Mouse (Mus musculus): ENCODE measurements around the gene Cxcl1. TPM values are rescaled to one million over a fixed set of nuclear protein-coding genes. Genes with fewer than 3 reads are reported as not detected.

Cxcl1 gene
- total and polyA plus RNA-seq, 2 experiments from 2014 or later: 0.48 TPM; not detected in 1

- no peaks in the 10 kb centered on the region for H3K36me3 ChIP-seq (ENCODE audit: insufficient read depth)
- no peaks in the 10 kb centered on the region for H3K4me1 ChIP-seq (ENCODE audit: insufficient read depth)
- no peak overlapping the region for H3K9ac ChIP-seq
- no peak overlapping the region for H3K4me3 ChIP-seq (ENCODE audit: low read depth, low read length)
- TF ChIP-seq CTCF (IDR thresholded peaks at IDR 0.05; ENCODE audit: low read depth): no peak
- H3K4me2 ChIP-seq (ENCODE audit: low read depth): no peak overlapping the region
- ATAC-seq (peak; percentile 27; the same call in 1 of the 2 replicates), DNase-seq (no peak)
- no peak overlapping the region for H3K27ac ChIP-seq (ENCODE audit: low read depth, low read length)
- no peaks in the 10 kb centered on the region for H3K27me3 ChIP-seq (ENCODE audit: insufficient read depth, low read length)
- no peaks in the 10 kb centered on the region for H3K9me3 ChIP-seq (ENCODE audit: low read length)
- WGBS: 57% methylated on average over 2 of the region's 2 CpGs
Measured at GRCm38 (mm10) chr5:90884628-90885242, 6.3 kb upstream of the Cxcl1 start.

GRCm38 (mm10) chr5:90888661-90889060, 2.4 kb upstream of the Cxcl1 start:
- no peak for ATAC-seq
- no peak for DNase-seq
- Histone ChIP-seq H3K4me3 (ENCODE audit: low read depth, low read length) (no peak overlapping the region), H3K4me2 (ENCODE audit: low read depth) (no peak overlapping the region), H3K36me3 (ENCODE audit: insufficient read depth) (no peaks in the 10 kb centered on the region), H3K4me1 (ENCODE audit: insufficient read depth) (no peaks in the 10 kb centered on the region), H3K9me3 (ENCODE audit: low read length) (no peaks in the 10 kb centered on the region), H3K27me3 (ENCODE audit: insufficient read depth, low read length) (no peaks in the 10 kb centered on the region), H3K9ac (no peak overlapping the region), H3K27ac (ENCODE audit: low read depth, low read length) (no peak overlapping the region)
- WGBS: 64% methylated on average over 5 of the region's 5 CpGs
- TF ChIP-seq CTCF (IDR thresholded peaks at IDR 0.05; ENCODE audit: low read depth): no peak

- TF ChIP-seq CTCF (IDR thresholded peaks at IDR 0.05; ENCODE audit: low read depth): 0 out of 2 replicates have a peak, but pooled peaks have one; percentile 21
- 29% methylated on average over 10 of the region's 10 CpGs for WGBS
- ATAC-seq: peak; percentile 25; the same call in 1 of the 2 replicates
Measured at GRCm38 (mm10) chr5:90891464-90891813, 398 bp downstream of the Cxcl1 start.

GRCm38 (mm10) chr5:90894231-90894630, 3.2 kb downstream of the Cxcl1 start:
- H3K9ac ChIP-seq: no peak overlapping the region
- no peak for ATAC-seq

More at GRCm38 (mm10) chr5:90891464-90891813, 398 bp downstream of the Cxcl1 start:
- no peak for DNase-seq
- Histone ChIP-seq H3K36me3 (ENCODE audit: insufficient read depth) (no peaks in the 10 kb centered on the region), H3K9ac (peak overlapping the region; percentile 49), H3K4me1 (ENCODE audit: insufficient read depth) (no peaks in the 10 kb centered on the region), H3K9me3 (ENCODE audit: low read length) (no peaks in the 10 kb centered on the region), H3K27me3 (ENCODE audit: insufficient read depth, low read length) (no peaks in the 10 kb centered on the region), H3K27ac (ENCODE audit: low read depth, low read length) (no peak overlapping the region), H3K4me2 (ENCODE audit: low read depth) (peak overlapping the region; percentile 93), H3K4me3 (ENCODE audit: low read depth, low read length) (peak overlapping the region; percentile 46)

GRCm38 (mm10) chr5:90897429-90897828, 6.4 kb downstream of the Cxcl1 start:
- WGBS: 74% methylated on average over 3 of the region's 3 CpGs
- no peak for ATAC-seq

More at GRCm38 (mm10) chr5:90894231-90894630, 3.2 kb downstream of the Cxcl1 start:
- DNase-seq: no peak
- Histone ChIP-seq H3K4me1 (ENCODE audit: insufficient read depth) (no peaks in the 10 kb centered on the region), H3K27ac (ENCODE audit: low read depth, low read length) (no peak overlapping the region), H3K27me3 (ENCODE audit: insufficient read depth, low read length) (no peaks in the 10 kb centered on the region), H3K4me2 (ENCODE audit: low read depth) (no peak overlapping the region), H3K9me3 (ENCODE audit: low read length) (no peaks in the 10 kb centered on the region), H3K36me3 (ENCODE audit: insufficient read depth) (no peaks in the 10 kb centered on the region), H3K4me3 (ENCODE audit: low read depth, low read length) (no peak overlapping the region)
- no peak for TF ChIP-seq CTCF (IDR thresholded peaks at IDR 0.05; ENCODE audit: low read depth)
- 79% methylated on average over 8 of the region's 8 CpGs for WGBS

GRCm38 (mm10) chr5:90899308-90899707, 8.3 kb downstream of the Cxcl1 start:
- Histone ChIP-seq H3K36me3 (ENCODE audit: insufficient read depth) (no peaks in the 10 kb centered on the region), H3K4me1 (ENCODE audit: insufficient read depth) (no peaks in the 10 kb centered on the region), H3K9me3 (ENCODE audit: low read length) (no peaks in the 10 kb centered on the region), H3K4me3 (ENCODE audit: low read depth, low read length) (no peak overlapping the region), H3K27ac (ENCODE audit: low read depth, low read length) (no peak overlapping the region), H3K9ac (no peak overlapping the region), H3K27me3 (ENCODE audit: insufficient read depth, low read length) (peaks cover 4% of the 10 kb centered on the region), H3K4me2 (ENCODE audit: low read depth) (no peak overlapping the region)
- ATAC-seq (no peak), DNase-seq (no peak)
- TF ChIP-seq CTCF (IDR thresholded peaks at IDR 0.05; ENCODE audit: low read depth): no peak
- 88% methylated on average over 5 of the region's 5 CpGs for WGBS

More at GRCm38 (mm10) chr5:90897429-90897828, 6.4 kb downstream of the Cxcl1 start:
- H3K36me3 ChIP-seq (ENCODE audit: insufficient read depth): no peaks in the 10 kb centered on the region
- H3K27me3 ChIP-seq (ENCODE audit: insufficient read depth, low read length): no peaks in the 10 kb centered on the region
- H3K4me3 ChIP-seq (ENCODE audit: low read depth, low read length): no peak overlapping the region
- H3K9ac ChIP-seq: no peak overlapping the region
- H3K9me3 ChIP-seq (ENCODE audit: low read length): no peaks in the 10 kb centered on the region
- DNase-seq: no peak
- TF ChIP-seq CTCF (IDR thresholded peaks at IDR 0.05; ENCODE audit: low read depth): no peak
- H3K4me2 ChIP-seq (ENCODE audit: low read depth): no peak overlapping the region
- no peaks in the 10 kb centered on the region for H3K4me1 ChIP-seq (ENCODE audit: insufficient read depth)
- H3K27ac ChIP-seq (ENCODE audit: low read depth, low read length): no peak overlapping the region

- Histone ChIP-seq H3K36me3 (ENCODE audit: insufficient read depth) (no peaks in the 10 kb centered on the region), H3K4me3 (ENCODE audit: low read depth, low read length) (no peak overlapping the region), H3K4me1 (ENCODE audit: insufficient read depth) (no peaks in the 10 kb centered on the region), H3K27ac (ENCODE audit: low read depth, low read length) (no peak overlapping the region), H3K9me3 (ENCODE audit: low read length) (no peaks in the 10 kb centered on the region), H3K27me3 (ENCODE audit: insufficient read depth, low read length) (peaks cover 8% of the 10 kb centered on the region), H3K4me2 (ENCODE audit: low read depth) (no peak overlapping the region), H3K9ac (no peak overlapping the region)
- no peak for ATAC-seq
- DNase-seq: peak; percentile 16
- WGBS: 39% methylated on average over 7 of the region's 7 CpGs
- no peak for TF ChIP-seq CTCF (IDR thresholded peaks at IDR 0.05; ENCODE audit: low read depth)
Measured at GRCm38 (mm10) chr5:90900147-90900546, 9.1 kb downstream of the Cxcl1 start.
